Mouse (Mus musculus): ENCODE data around the gene Fbxw8.

DNA sequence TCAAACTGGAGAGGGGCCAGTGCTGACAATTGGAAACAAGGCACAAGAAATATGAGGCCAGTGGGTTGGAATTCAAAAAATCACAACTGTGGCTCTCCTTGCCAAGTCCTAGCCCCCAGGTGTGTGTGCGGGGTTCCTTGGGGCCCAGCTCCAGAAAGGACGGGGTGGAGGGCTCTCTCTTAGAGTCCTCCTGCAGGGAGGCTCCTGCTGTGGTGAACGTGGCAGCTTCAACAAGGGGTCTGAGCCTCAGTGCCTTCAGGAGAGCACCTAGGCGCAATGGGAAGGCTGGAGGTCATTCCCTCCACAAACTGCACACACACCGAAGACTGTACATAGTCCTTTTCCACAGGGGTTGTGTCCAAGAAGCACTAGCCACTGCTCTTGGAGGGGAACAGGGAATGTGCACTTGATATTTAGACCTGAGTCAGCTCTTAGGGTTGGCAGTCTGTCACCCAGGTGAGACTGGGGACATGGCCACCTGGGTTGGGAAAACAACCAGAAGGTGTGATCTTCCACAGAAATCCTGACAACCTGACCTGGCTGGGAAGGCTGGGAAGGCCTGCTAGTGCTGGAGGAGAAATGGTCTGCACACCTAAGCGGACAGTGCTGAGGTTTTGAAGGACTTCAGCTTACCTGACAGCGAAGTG lies 46.3 kb downstream of the Fbxw8 start:
- TF ChIP-seq POLR2A (IDR thresholded peaks at IDR 0.05; ENCODE audit: borderline replicate concordance, extremely low read depth, insufficient read depth, insufficient read length, poor library complexity, severe bottlenecking) (no peak), CTCF (IDR thresholded peaks at IDR 0.05; ENCODE audit: borderline replicate concordance, extremely low read depth, insufficient read depth, insufficient read length) (no peak)
